Mouse (Mus musculus): ENCODE results near the gene Tshr.
"Not testable (repeated sequence)": the region's sequence is repeated elsewhere in the genome, so short reads cannot be mapped to it uniquely, and the experiment has no call there.

Tshr gene

GRCm38 (mm10) chr12:91384281-91385017 is at the start of gene Tshr, which contains the start of gene Cep128:
Gene Tshr (plus strand): TSS chr12:91384563.
Gene Cep128 (minus strand): TSS chr12:91384409.
- peak; percentile 88 for DNase-seq (ENCODE audit: low read depth, low spot score)

- not testable (repeated sequence) for DNase-seq (ENCODE audit: low read depth, low spot score)
These were observed 45.7 kb upstream of the Tshr start for GRCm38 (mm10) chr12:91338656-91339055.

GRCm38 (mm10) chr12:91353783-91354182 is 30.6 kb upstream of the Tshr start:
- no peak for DNase-seq (ENCODE audit: low read depth, low spot score)

GRCm38 (mm10) chr12:91369173-91369572 is 15.2 kb upstream of the Tshr start:
- DNase-seq (ENCODE audit: low read depth, low spot score): no peak

- peak; percentile 5 for DNase-seq (ENCODE audit: low read depth, low spot score)
These were observed 673 bp upstream of the Tshr start for GRCm38 (mm10) chr12:91383516-91384264.

- DNase-seq (ENCODE audit: low read depth, low spot score): peak; percentile 66
These were observed 16.1 kb downstream of the Tshr start for GRCm38 (mm10) chr12:91400232-91401048.

GRCm38 (mm10) chr12:91401049-91401352 is 16.6 kb downstream of the Tshr start:
- no peak for DNase-seq (ENCODE audit: low read depth, low spot score)

GRCm38 (mm10) chr12:91410306-91410705 is 25.9 kb downstream of the Tshr start:
- DNase-seq (ENCODE audit: low read depth, low spot score): no peak

- peak; percentile 27 for DNase-seq (ENCODE audit: low read depth, low spot score)
These were observed 28.3 kb downstream of the Tshr start for GRCm38 (mm10) chr12:91412461-91413182.

GRCm38 (mm10) chr12:91415112-91415511 is 30.7 kb downstream of the Tshr start:
- DNase-seq (ENCODE audit: low read depth, low spot score): no peak

GRCm38 (mm10) chr12:91416828-91417227 is 32.5 kb downstream of the Tshr start:
- no peak for DNase-seq (ENCODE audit: low read depth, low spot score)

GRCm38 (mm10) chr12:91418791-91419190 is 34.4 kb downstream of the Tshr start:
- peak; percentile 30 for DNase-seq (ENCODE audit: low read depth, low spot score)

GRCm38 (mm10) chr12:91421272-91421671 is 36.9 kb downstream of the Tshr start:
- DNase-seq (ENCODE audit: low read depth, low spot score): no peak

GRCm38 (mm10) chr12:91423125-91423820 is 38.9 kb downstream of the Tshr start:
- peak; percentile 14 for DNase-seq (ENCODE audit: low read depth, low spot score)

- DNase-seq (ENCODE audit: low read depth, low spot score): no peak
These were observed 42.1 kb downstream of the Tshr start for GRCm38 (mm10) chr12:91426499-91426898.

- no peak for DNase-seq (ENCODE audit: low read depth, low spot score)
These were observed 42.8 kb downstream of the Tshr start for GRCm38 (mm10) chr12:91427129-91427528.

- no peak for DNase-seq (ENCODE audit: low read depth, low spot score)
These were observed 97.9 kb downstream of the Tshr start for GRCm38 (mm10) chr12:91482195-91482733.

- DNase-seq (ENCODE audit: low read depth, low spot score): no peak
These were observed 102.0 kb downstream of the Tshr start for GRCm38 (mm10) chr12:91486342-91486741.

- no peak for DNase-seq (ENCODE audit: low read depth, low spot score)
These were observed 104.0 kb downstream of the Tshr start for GRCm38 (mm10) chr12:91488406-91488805.

- DNase-seq (ENCODE audit: low read depth, low spot score): no peak
These were observed 111.3 kb downstream of the Tshr start for GRCm38 (mm10) chr12:91495497-91496225.
